Mouse (Mus musculus) forebrain, embryonic 16.5 days (tissue): Measurements from ENCODE around the gene Syk. TPM values are rescaled to one million over a fixed set of nuclear protein-coding genes. Genes with fewer than 3 reads are reported as not detected.

Experiments used
- ATAC-seq: fragments of 200-750 bp; cut with Nextera tagmentation; 2 replicates; pipeline ENCODE4 v1.8.0; 2017; ENCODE audit warnings: mild to moderate bottlenecking, moderate library complexity
- H3K27ac ChIP-seq: fragments of 300-500 bp; sonication (generic); 2 replicates; pipeline ENCODE4 v1.5.1; 2014; ENCODE audit warnings: low read length, control low read depth
- H3K27me3 ChIP-seq: fragments of 300-500 bp; sonication (generic); replicated peaks from 2 replicates; pipeline ENCODE4 v1.6.1; 2014; ENCODE audit warnings: low read length; ENCODE audit not compliant: control insufficient read depth, insufficient read depth
- H3K36me3 ChIP-seq: fragments of 300-500 bp; sonication (generic); 2 replicates; pipeline ENCODE4 v1.6.1; 2014; ENCODE audit not compliant: control insufficient read depth, insufficient read depth
- H3K4me1 ChIP-seq: fragments of 300-500 bp; sonication (generic); replicated peaks from 2 replicates; pipeline ENCODE4 v1.6.1; 2014; ENCODE audit warnings: low read length; ENCODE audit not compliant: control insufficient read depth, insufficient read depth
- H3K4me2 ChIP-seq: fragments of 300-500 bp; sonication (generic); 2 replicates; pipeline ENCODE4 v1.6.1; 2014; ENCODE audit warnings: mild to moderate bottlenecking, low read length, control low read depth
- H3K4me3 ChIP-seq: fragments of 300-500 bp; sonication (generic); replicated peaks from 2 replicates; pipeline ENCODE4 v1.5.1; 2014; ENCODE audit warnings: mild to moderate bottlenecking, low read length, control low read depth
- H3K9ac ChIP-seq: fragments of 300-500 bp; sonication (generic); replicated peaks from 2 replicates; pipeline ENCODE4 v1.6.1; 2014; ENCODE audit warnings: low read depth, low read length, control low read depth
- H3K9me3 ChIP-seq: fragments of 300-500 bp; sonication (generic); 2 replicates; pipeline ENCODE4 v1.6.1; 2016; ENCODE audit warnings: low read length; ENCODE audit not compliant: control insufficient read depth
- WGBS: fragments of 180-500 bp; shearing (Covaris S2); extraction: QIAGEN DNeasy Blood & Tissue Kit; methylation state at CpG from one replicate; pipeline ENCODE4 v1.1.7; 2014; 5-methylcytosine and 5-hydroxymethylcytosine counted together
- polyA plus RNA-seq: library from polyadenylated mRNA; unstranded; fragments of >200 nt; fragmentation: Nextera tagmentation; extraction: Ambion mirVana; gene quantifications from 2 replicates; pipeline ENCODE4 v1.2.1, GENCODE M21; 2015

Syk gene
- polyA plus RNA-seq, 1 experiment from 2014 or later = 1.3 TPM

- no peak overlapping the region for H3K4me2 ChIP-seq
- no peak overlapping the region for H3K9ac ChIP-seq
- H3K27me3 ChIP-seq = 0 out of 2 replicates have a peak, but pooled peaks cover 5% of the 10 kb centered on the region
- H3K4me3 ChIP-seq = no peak overlapping the region
- no peaks in the 10 kb centered on the region for H3K36me3 ChIP-seq
- no peak for ATAC-seq
- no peaks in the 10 kb centered on the region for H3K4me1 ChIP-seq
- 64% methylated on average over 7 of the region's 7 CpGs for WGBS
- no peak overlapping the region for H3K27ac ChIP-seq
- no peaks in the 10 kb centered on the region for H3K9me3 ChIP-seq
Measured at GRCm38 (mm10) chr13:52576021-52576614, 6.9 kb upstream of the Syk start.

GRCm38 (mm10) chr13:52576841-52577240, 6.1 kb upstream of the Syk start:
- Histone ChIP-seq H3K9me3 (no peaks in the 10 kb centered on the region), H3K9ac (no peak overlapping the region), H3K27ac (no peak overlapping the region), H3K27me3 (peaks cover 5% of the 10 kb centered on the region; the same call in 1 of the 2 replicates), H3K4me2 (no peak overlapping the region), H3K4me1 (no peaks in the 10 kb centered on the region), H3K36me3 (no peaks in the 10 kb centered on the region), H3K4me3 (no peak overlapping the region)
- no peak for ATAC-seq
- 48% methylated on average over 10 of the region's 10 CpGs for WGBS

DNA sequence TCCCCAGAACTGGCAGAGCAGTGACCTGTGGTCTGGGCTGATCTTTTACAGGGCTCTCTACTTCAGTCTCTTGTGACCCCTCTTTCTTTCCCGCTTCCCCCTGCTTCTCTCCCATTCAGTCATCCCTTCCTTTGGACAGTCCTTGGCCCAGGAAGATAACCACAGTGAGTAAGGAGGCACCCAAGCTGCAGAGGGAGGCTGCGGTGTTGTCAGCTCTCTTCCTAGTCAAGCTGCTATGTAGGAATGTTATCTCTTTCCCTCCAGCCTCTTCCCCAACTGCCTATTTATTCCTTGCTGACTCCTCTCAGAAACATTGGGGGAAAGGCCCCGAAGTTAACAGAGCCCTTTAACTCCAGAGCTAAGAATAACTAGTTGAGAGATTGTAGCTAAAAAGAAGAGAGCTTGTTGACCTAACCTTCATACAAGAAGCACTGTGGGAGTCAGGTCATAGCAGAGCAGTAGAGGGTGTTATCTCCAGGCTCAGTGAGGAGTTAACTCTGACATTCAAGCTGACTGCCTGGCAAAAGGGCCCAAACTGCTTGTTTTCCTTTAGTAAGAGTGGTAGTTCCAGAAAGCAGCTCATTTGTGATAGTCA, 5.5 kb upstream of the Syk start:
- Histone ChIP-seq H3K4me3 (no peak overlapping the region), H3K27me3 (peaks cover 6% of the 10 kb centered on the region), H3K9ac (no peak overlapping the region), H3K4me1 (no peaks in the 10 kb centered on the region), H3K9me3 (no peaks in the 10 kb centered on the region), H3K4me2 (no peak overlapping the region), H3K36me3 (no peaks in the 10 kb centered on the region), H3K27ac (no peak overlapping the region)
- ATAC-seq = no peak
- WGBS = 77% methylated on average over 3 of the region's 3 CpGs

- Histone ChIP-seq H3K9ac (no peak overlapping the region), H3K4me2 (no peak overlapping the region), H3K4me1 (0 out of 2 replicates have a peak, but pooled peaks cover 3% of the 10 kb centered on the region), H3K4me3 (no peak overlapping the region), H3K9me3 (no peaks in the 10 kb centered on the region), H3K36me3 (no peaks in the 10 kb centered on the region), H3K27ac (no peak overlapping the region), H3K27me3 (peaks cover 11% of the 10 kb centered on the region)
- ATAC-seq = no peak
- 33% methylated on average over 4 of the region's 4 CpGs for WGBS
Measured at GRCm38 (mm10) chr13:52577939-52578338, 5.0 kb upstream of the Syk start.

- Histone ChIP-seq H3K27me3 (peaks cover 15% of the 10 kb centered on the region), H3K9ac (no peak overlapping the region), H3K9me3 (no peaks in the 10 kb centered on the region), H3K4me1 (peaks cover 9% of the 10 kb centered on the region), H3K36me3 (no peaks in the 10 kb centered on the region), H3K4me2 (no peak overlapping the region), H3K27ac (no peak overlapping the region), H3K4me3 (no peak overlapping the region)
- 72% methylated on average over 2 of the region's 2 CpGs for WGBS
- no peak for ATAC-seq
Measured at GRCm38 (mm10) chr13:52578776-52579175, 4.2 kb upstream of the Syk start.

DNA sequence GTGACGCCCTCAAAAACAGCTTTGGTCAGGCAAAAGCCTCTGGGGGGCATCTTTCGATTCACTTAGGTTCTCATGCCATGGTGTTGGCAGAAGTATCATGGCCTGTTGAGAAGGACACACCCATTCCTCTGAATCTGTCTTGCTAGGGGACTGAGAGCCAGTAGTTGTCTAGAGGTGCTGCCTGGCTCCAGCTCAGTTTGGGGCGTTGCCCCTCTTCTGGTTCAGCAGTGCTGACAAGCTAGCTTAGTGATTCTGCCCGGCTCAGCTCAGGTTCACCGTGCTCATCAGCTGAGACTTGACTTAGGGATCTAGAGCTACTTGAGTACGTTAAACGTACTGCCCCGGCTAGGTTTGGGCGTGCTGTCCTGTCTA, 481 bp upstream of the Syk start:
- WGBS = 16% methylated on average over 9 of the region's 9 CpGs

DNA sequence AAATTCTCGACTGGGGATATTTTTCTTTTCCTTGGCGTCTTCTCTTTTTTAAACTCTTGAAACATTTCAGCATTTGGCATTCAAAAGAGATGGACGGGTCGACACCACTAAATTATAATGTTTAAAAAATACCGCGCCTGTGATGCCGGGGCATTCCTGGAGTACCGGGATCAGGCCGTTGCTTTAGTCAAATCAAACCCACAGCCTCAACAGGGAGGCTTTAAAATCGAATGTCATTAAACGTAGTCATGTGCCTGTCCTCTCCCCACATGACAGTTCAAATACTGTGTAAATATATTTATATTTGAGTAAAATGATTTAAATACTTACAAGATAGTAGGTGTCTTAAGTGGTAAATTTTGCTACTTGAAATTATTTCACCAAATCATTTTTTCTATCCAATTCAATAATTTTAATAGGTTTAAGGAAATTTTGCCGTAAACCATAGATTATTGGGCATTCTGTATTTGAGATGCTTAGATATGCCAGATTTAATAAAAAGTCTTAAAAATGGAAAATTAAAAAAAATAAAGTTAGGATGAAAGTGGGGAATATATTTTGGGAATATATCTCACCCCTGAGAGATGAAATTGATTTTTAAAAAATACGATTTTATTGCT, 1.1 kb downstream of the Syk start:
- H3K9me3 ChIP-seq = no peaks in the 10 kb centered on the region
- H3K9ac ChIP-seq = no peak overlapping the region
- H3K36me3 ChIP-seq = no peaks in the 10 kb centered on the region
- peaks cover 22% of the 10 kb centered on the region for H3K27me3 ChIP-seq
- H3K4me1 ChIP-seq = peaks cover 9% of the 10 kb centered on the region
- no peak overlapping the region for H3K4me3 ChIP-seq
- no peak overlapping the region for H3K27ac ChIP-seq
- H3K4me2 ChIP-seq = no peak overlapping the region; the same call in 1 of the 2 replicates
- ATAC-seq = no peak
- 27% methylated on average over 13 of the region's 13 CpGs for WGBS

More for the DNA sequence above, 481 bp upstream of the Syk start:
- Histone ChIP-seq H3K4me3 (peak overlapping the region; percentile 64), H3K27me3 (peaks cover 22% of the 10 kb centered on the region), H3K27ac (no peak overlapping the region), H3K9me3 (no peaks in the 10 kb centered on the region), H3K9ac (no peak overlapping the region; the same call in 1 of the 2 replicates), H3K4me2 (peak overlapping the region; percentile 97), H3K4me1 (peaks cover 9% of the 10 kb centered on the region), H3K36me3 (no peaks in the 10 kb centered on the region)
- no peak for ATAC-seq

DNA sequence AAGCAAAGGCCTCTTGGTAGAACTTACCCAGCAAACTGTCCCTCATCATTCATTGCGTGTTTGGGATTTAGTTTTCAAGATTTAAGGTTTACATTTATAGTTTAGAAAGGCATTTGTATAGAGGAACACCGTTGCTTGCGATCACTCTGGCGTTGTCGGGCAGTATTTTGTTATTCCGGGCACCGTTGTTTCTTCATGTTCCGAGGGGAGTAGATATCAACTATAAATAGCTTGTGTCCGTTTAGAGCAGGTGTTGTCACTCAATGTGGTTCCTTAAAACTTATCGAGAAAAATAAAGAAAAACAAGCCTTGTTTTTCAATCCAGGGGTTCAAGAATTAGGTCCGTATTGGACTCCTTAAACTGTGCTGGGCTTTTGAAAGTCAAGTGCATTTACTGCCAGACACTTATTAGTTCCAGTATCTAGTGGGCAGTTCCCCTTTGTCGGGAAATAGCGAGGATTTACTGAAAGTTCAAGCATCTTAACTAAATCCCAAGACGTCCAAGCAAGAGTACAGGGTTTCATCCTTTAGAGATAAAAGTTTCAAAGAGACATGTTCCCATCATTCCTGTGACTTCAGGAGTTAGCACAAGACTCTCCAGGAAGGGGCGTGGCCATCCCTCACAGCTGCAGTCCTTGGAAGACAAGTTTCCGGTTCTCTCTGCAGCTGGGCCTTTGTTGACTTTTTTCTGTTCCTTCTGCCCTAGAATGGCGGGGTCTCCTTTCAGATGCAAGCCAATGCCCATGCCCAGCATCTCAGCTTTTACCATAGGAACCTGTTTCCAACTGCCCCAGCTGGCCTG, 1.9 kb downstream of the Syk start:
- H3K9me3 ChIP-seq = no peaks in the 10 kb centered on the region

GRCm38 (mm10) chr13:52587761-52588160, 4.8 kb downstream of the Syk start:
- Histone ChIP-seq H3K4me3 (no peak overlapping the region), H3K27ac (no peak overlapping the region), H3K9me3 (no peaks in the 10 kb centered on the region), H3K4me2 (no peak overlapping the region), H3K27me3 (peaks cover 14% of the 10 kb centered on the region), H3K4me1 (peaks cover 8% of the 10 kb centered on the region), H3K36me3 (no peaks in the 10 kb centered on the region), H3K9ac (no peak overlapping the region)
- 92% methylated on average over 4 of the region's 4 CpGs for WGBS
- ATAC-seq = no peak

More for the DNA sequence above, 1.9 kb downstream of the Syk start:
- Histone ChIP-seq H3K4me2 (no peak overlapping the region), H3K4me1 (peaks cover 9% of the 10 kb centered on the region), H3K36me3 (no peaks in the 10 kb centered on the region), H3K27ac (no peak overlapping the region), H3K4me3 (no peak overlapping the region), H3K9ac (no peak overlapping the region), H3K27me3 (peaks cover 22% of the 10 kb centered on the region)
- no peak for ATAC-seq
- WGBS = 69% methylated on average over 17 of the region's 17 CpGs
